Mouse (Mus musculus) brain, embryonic 14.5 days (tissue): Measurements from ENCODE around the gene Diaph3.

Experiments used
- CTCF ChIP-seq: fragments of 200-500 bp; IDR thresholded peaks from 2 replicates; pipeline ENCODE4 v1.5.1; 2012; ENCODE audit warnings: inconsistent platforms, mild to moderate bottlenecking, moderate library complexity, borderline replicate concordance; ENCODE audit not compliant: insufficient read depth, insufficient read length; ENCODE audit errors: extremely low read depth
- POLR2A ChIP-seq: fragments of 200-500 bp; IDR thresholded peaks from 2 replicates; pipeline ENCODE4 v1.6.1; 2012; ENCODE audit warnings: mild to moderate bottlenecking, inconsistent platforms, borderline replicate concordance; ENCODE audit not compliant: poor library complexity, insufficient read depth, insufficient read length, severe bottlenecking; ENCODE audit errors: extremely low read depth

- TF ChIP-seq CTCF (no peak), POLR2A (no peak)
Observed at GRCm38 (mm10) chr14:87140327-87140962, 590 bp downstream of the Diaph3 start.
